Mouse (Mus musculus) E14TG2a.4 (cell line): ENCODE data around the gene Rrp1b.

ENCODE experiments used
- CTCF ChIP-seq: conservative IDR thresholded peaks from 2 replicates; pipeline ENCODE4 v1.5.1; 2014; ENCODE audit warnings: low read length
- NANOG ChIP-seq: IDR thresholded peaks from 2 replicates; pipeline ENCODE4 v1.6.1; 2014; ENCODE audit warnings: borderline replicate concordance, low read length, mixed read lengths

- TF ChIP-seq CTCF, result no peak
- no peak for TF ChIP-seq NANOG
Observed at GRCm38 (mm10) chr17:32049914-32050313, 14.0 kb downstream of the Rrp1b start.
